Mouse (Mus musculus) liver, embryonic 15.5 days (tissue): Measurements from ENCODE around the gene Otos. TPM values are rescaled to one million over a fixed set of nuclear protein-coding genes. Genes with fewer than 3 reads are reported as not detected.

Experiments
- ATAC-seq: fragments of 200-750 bp; cut with Nextera tagmentation; 2 replicates; pipeline ENCODE4 v1.8.0; 2017; ENCODE audit warnings: moderate number of reproducible peaks, mild to moderate bottlenecking, moderate library complexity; ENCODE audit not compliant: insufficient read depth
- H3K27ac ChIP-seq: fragments of 300-500 bp; sonication (generic); replicated peaks from 2 replicates; pipeline ENCODE4 v1.5.1; 2015; ENCODE audit warnings: mild to moderate bottlenecking, inconsistent platforms
- H3K27me3 ChIP-seq: fragments of 300-500 bp; sonication (generic); 2 replicates; pipeline ENCODE4 v1.6.1; 2015; ENCODE audit warnings: mild to moderate bottlenecking, inconsistent platforms
- H3K36me3 ChIP-seq: fragments of 300-500 bp; sonication (generic); replicated peaks from 2 replicates; pipeline ENCODE4 v1.6.1; 2015; ENCODE audit warnings: moderate library complexity, mild to moderate bottlenecking, inconsistent platforms
- H3K4me1 ChIP-seq: fragments of 300-500 bp; sonication (generic); replicated peaks from 2 replicates; pipeline ENCODE4 v1.6.1; 2015; ENCODE audit warnings: inconsistent platforms
- H3K4me2 ChIP-seq: fragments of 300-500 bp; sonication (generic); 2 replicates; pipeline ENCODE4 v1.6.1; 2015; ENCODE audit warnings: moderate library complexity, mild to moderate bottlenecking, inconsistent platforms
- H3K4me3 ChIP-seq: fragments of 300-500 bp; sonication (generic); replicated peaks from 2 replicates; pipeline ENCODE4 v1.5.1; 2015; ENCODE audit warnings: mild to moderate bottlenecking, inconsistent platforms
- H3K9ac ChIP-seq: fragments of 300-500 bp; sonication (generic); 2 replicates; pipeline ENCODE4 v1.6.1; 2015; ENCODE audit warnings: moderate library complexity, mild to moderate bottlenecking, inconsistent platforms
- H3K9me3 ChIP-seq: fragments of 300-500 bp; sonication (generic); replicated peaks from 2 replicates; pipeline ENCODE4 v1.6.1; 2016; ENCODE audit warnings: inconsistent platforms
- WGBS: fragments of 180-500 bp; shearing (Covaris S2); methylation state at CpG from one replicate; pipeline ENCODE4 v1.1.7; 2015; ENCODE audit warnings: mixed read lengths; ENCODE audit not compliant: insufficient replicate concordance; 5-methylcytosine and 5-hydroxymethylcytosine counted together
- polyA plus RNA-seq: library from polyadenylated mRNA; unstranded; fragments of >200 nt; fragmentation: Nextera tagmentation; extraction: Ambion mirVana; gene quantifications from 2 replicates; pipeline ENCODE4 v1.2.1, GENCODE M21; 2015

Otos gene
- polyA plus RNA-seq, 1 experiment from 2014 or later = 0.09 TPM

- Histone ChIP-seq H3K4me3 (no peak overlapping the region), H3K36me3 (no peaks in the 10 kb centered on the region), H3K4me1 (peaks cover 12% of the 10 kb centered on the region), H3K9me3 (no peaks in the 10 kb centered on the region), H3K27me3 (no peaks in the 10 kb centered on the region), H3K9ac (no peak overlapping the region), H3K4me2 (no peak overlapping the region), H3K27ac (no peak overlapping the region)
- no peak for ATAC-seq
- 67% methylated on average over 7 of the region's 7 CpGs for WGBS
These were observed 2.0 kb downstream of the Otos start for GRCm38 (mm10) chr1:92646601-92647000.

DNA sequence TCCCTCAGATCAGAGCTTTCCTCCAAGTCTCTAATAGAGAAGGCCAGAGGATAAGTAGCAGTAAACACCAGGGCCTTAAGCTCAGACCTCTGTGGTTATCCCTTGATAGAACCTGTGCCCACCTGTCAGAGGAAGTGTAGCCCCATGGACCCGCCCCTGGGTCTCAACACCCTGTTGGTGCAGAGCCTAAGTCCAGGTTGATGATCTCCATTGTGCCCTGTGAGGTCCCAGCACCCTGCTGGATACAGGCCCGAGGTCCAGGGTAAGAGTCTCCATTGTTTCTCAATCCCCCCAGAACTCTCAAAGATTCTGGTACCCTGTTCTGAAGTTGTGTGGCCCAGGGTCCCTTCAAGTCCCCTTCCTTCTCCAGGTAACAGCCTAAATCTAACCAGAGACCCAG, 2.5 kb downstream of the Otos start:
- Histone ChIP-seq H3K27ac (no peak overlapping the region), H3K4me3 (no peak overlapping the region), H3K9me3 (no peaks in the 10 kb centered on the region), H3K36me3 (no peaks in the 10 kb centered on the region), H3K27me3 (no peaks in the 10 kb centered on the region), H3K4me2 (no peak overlapping the region), H3K9ac (no peak overlapping the region), H3K4me1 (peaks cover 14% of the 10 kb centered on the region)
- ATAC-seq = no peak
- WGBS = 38% methylated on average over 2 of the region's 2 CpGs

GRCm38 (mm10) chr1:92644916-92645315, 3.7 kb downstream of the Otos start:
- Histone ChIP-seq H3K4me1 (peaks cover 26% of the 10 kb centered on the region), H3K9me3 (no peaks in the 10 kb centered on the region), H3K27me3 (no peaks in the 10 kb centered on the region), H3K4me2 (no peak overlapping the region), H3K9ac (no peak overlapping the region), H3K36me3 (no peaks in the 10 kb centered on the region), H3K27ac (no peak overlapping the region), H3K4me3 (no peak overlapping the region)
- 71% methylated on average over 5 of the region's 5 CpGs for WGBS
- ATAC-seq = no peak

GRCm38 (mm10) chr1:92643691-92644090, 5.0 kb downstream of the Otos start:
- H3K27ac ChIP-seq = no peak overlapping the region
- no peak overlapping the region for H3K9ac ChIP-seq
- H3K9me3 ChIP-seq = no peaks in the 10 kb centered on the region
- peaks cover 5% of the 10 kb centered on the region; the same call in 1 of the 2 replicates for H3K36me3 ChIP-seq
- no peak overlapping the region for H3K4me3 ChIP-seq
- WGBS = 51% methylated on average over 4 of the region's 4 CpGs
- peaks cover 30% of the 10 kb centered on the region for H3K4me1 ChIP-seq
- H3K4me2 ChIP-seq = no peak overlapping the region
- H3K27me3 ChIP-seq = no peaks in the 10 kb centered on the region
- ATAC-seq = no peak

DNA sequence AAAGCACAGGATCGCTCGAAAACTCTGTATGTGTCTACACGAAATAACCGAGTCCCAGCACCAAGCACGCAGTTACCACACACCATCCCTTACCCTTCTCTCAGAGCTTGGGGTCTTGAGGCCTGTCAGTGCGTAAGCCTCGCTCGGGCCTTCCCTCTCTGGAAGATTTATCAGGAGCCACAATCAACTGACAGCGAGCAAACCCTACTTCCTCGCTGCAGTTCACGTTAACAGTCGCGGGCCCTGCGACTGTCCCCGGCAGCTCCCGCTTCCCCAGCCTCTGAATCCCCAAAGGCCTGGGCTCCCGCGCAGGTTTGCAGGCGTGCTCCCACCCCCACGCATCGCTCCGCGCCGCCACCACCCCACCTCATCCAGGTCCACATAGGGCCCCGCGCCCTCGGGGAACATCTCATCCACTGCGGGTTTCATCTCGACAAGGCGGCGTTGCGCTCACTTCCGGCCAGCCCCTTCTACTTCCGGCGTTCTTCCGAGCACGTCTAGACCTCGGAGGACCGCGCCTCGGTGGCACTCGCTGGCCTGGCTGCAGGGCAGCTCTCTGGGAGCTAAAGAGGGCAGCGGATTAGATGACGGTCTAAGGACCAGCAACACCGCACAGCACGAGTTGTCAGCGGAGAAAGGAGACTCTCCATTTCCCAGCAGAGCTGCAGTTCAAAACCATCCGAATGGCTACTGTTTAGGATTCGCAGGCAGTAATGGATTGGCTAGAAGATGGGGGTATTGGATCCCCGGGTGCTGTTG, 6.9 kb downstream of the Otos start, which contains the start of gene Cops9:
Gene Cops9, minus strand, starts transcription at position 472 of the 759 bp plus-strand sequence.
- peaks cover 26% of the 10 kb centered on the region for H3K4me1 ChIP-seq
- peak within 1 kb of the TSS; percentile 73 for H3K9ac ChIP-seq
- H3K4me2 ChIP-seq = peak within 1 kb of the TSS; percentile 82
- H3K27me3 ChIP-seq = no peaks in the 10 kb centered on the region
- ATAC-seq = peak; percentile 82
- no peaks in the 10 kb centered on the region for H3K9me3 ChIP-seq
- peak within 1 kb of the TSS; percentile 60; the same call in 1 of the 2 replicates for H3K27ac ChIP-seq
- H3K4me3 ChIP-seq = peak within 1 kb of the TSS; percentile 85
- H3K36me3 ChIP-seq = peaks cover 24% of the 10 kb centered on the region
- WGBS = 2% methylated on average over 50 of the region's 50 CpGs

DNA sequence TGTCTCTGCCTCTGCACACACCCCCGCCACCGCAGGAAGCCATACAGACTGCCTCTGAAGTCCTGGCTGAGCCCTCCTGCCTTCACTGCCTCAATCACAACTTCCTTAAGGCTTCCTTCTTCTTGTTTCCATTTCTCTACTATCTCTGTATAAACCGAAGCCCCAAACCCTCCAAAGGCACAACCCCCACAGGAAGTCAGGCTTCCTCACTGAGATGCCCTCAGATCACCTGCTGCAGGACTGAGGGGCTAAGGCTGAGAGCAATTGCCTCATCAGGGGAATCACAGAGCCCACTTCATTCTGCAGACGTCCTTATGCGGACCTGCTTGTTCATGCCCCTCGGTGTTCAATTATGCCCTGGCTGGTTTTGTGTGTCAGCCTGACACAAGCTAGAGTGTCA, 8.2 kb downstream of the Otos start:
- no peak overlapping the region for H3K9ac ChIP-seq
- ATAC-seq = no peak
- peak overlapping the region; percentile 82 for H3K4me2 ChIP-seq
- H3K4me3 ChIP-seq = peak overlapping the region; percentile 85
- no peaks in the 10 kb centered on the region for H3K9me3 ChIP-seq
- 33% methylated on average over 6 of the region's 6 CpGs for WGBS
- H3K27me3 ChIP-seq = no peaks in the 10 kb centered on the region
- no peak overlapping the region for H3K27ac ChIP-seq
- H3K36me3 ChIP-seq = peaks cover 35% of the 10 kb centered on the region
- H3K4me1 ChIP-seq = peaks cover 26% of the 10 kb centered on the region

- no peak overlapping the region for H3K9ac ChIP-seq
- H3K9me3 ChIP-seq = no peaks in the 10 kb centered on the region
- H3K27ac ChIP-seq = no peak overlapping the region
- H3K4me2 ChIP-seq = no peak overlapping the region
- no peaks in the 10 kb centered on the region for H3K27me3 ChIP-seq
- H3K4me1 ChIP-seq = peaks cover 26% of the 10 kb centered on the region
- ATAC-seq = no peak
- no peak overlapping the region for H3K4me3 ChIP-seq
- peaks cover 35% of the 10 kb centered on the region for H3K36me3 ChIP-seq
- WGBS = 79% methylated on average over 4 of the region's 4 CpGs
These were observed 9.9 kb downstream of the Otos start for GRCm38 (mm10) chr1:92638736-92639135.

GRCm38 (mm10) chr1:92638181-92638580, 10.5 kb downstream of the Otos start:
- 80% methylated on average over 3 of the region's 3 CpGs for WGBS
- H3K9ac ChIP-seq = no peak overlapping the region
- H3K4me1 ChIP-seq = peaks cover 26% of the 10 kb centered on the region
- H3K36me3 ChIP-seq = peaks cover 35% of the 10 kb centered on the region
- no peak overlapping the region for H3K4me2 ChIP-seq
- H3K27ac ChIP-seq = no peak overlapping the region
- no peaks in the 10 kb centered on the region for H3K9me3 ChIP-seq
- no peak for ATAC-seq
- no peaks in the 10 kb centered on the region for H3K27me3 ChIP-seq
- H3K4me3 ChIP-seq = no peak overlapping the region

GRCm38 (mm10) chr1:92637501-92638172, 11.0 kb downstream of the Otos start:
- Histone ChIP-seq H3K36me3 (peaks cover 35% of the 10 kb centered on the region), H3K9ac (no peak overlapping the region), H3K4me3 (no peak overlapping the region), H3K9me3 (no peaks in the 10 kb centered on the region), H3K4me1 (peaks cover 26% of the 10 kb centered on the region), H3K27ac (no peak overlapping the region), H3K4me2 (no peak overlapping the region), H3K27me3 (no peaks in the 10 kb centered on the region)
- ATAC-seq = no peak
- 78% methylated on average over 15 of the region's 15 CpGs for WGBS

DNA sequence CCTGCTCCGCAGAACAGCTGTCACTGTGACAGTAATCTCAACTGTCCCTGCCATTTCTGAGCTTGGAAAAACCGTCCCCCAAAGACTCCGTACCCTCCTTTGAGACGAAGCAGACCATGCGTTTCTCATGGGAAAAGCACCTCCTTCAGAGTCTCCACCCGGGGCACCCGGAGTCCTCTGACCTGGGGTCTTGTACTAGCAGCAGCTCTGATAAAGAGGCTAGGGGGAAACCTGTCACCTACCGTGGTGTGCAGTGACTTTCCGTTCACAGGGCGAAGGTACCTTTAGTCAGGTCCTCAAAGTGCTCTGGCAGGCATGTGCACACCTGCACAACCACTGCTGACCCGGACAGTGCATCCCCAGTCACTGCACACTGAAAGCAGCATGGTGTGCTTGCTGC, 12.0 kb downstream of the Otos start:
- peaks cover 19% of the 10 kb centered on the region for H3K4me1 ChIP-seq
- H3K4me2 ChIP-seq = no peak overlapping the region
- H3K4me3 ChIP-seq = no peak overlapping the region
- no peaks in the 10 kb centered on the region for H3K27me3 ChIP-seq
- no peaks in the 10 kb centered on the region for H3K9me3 ChIP-seq
- no peak for ATAC-seq
- no peak overlapping the region for H3K9ac ChIP-seq
- 82% methylated on average over 11 of the region's 11 CpGs for WGBS
- H3K27ac ChIP-seq = no peak overlapping the region
- peaks cover 35% of the 10 kb centered on the region for H3K36me3 ChIP-seq

- 72% methylated on average over 8 of the region's 8 CpGs for WGBS
- H3K36me3 ChIP-seq = peaks cover 35% of the 10 kb centered on the region
These were observed 12.6 kb downstream of the Otos start for GRCm38 (mm10) chr1:92636015-92636414.

More at GRCm38 (mm10) chr1:92636015-92636414, 12.6 kb downstream of the Otos start:
- Histone ChIP-seq H3K4me3 (no peak overlapping the region), H3K27me3 (no peaks in the 10 kb centered on the region), H3K27ac (no peak overlapping the region), H3K4me1 (peaks cover 15% of the 10 kb centered on the region), H3K4me2 (no peak overlapping the region), H3K9ac (no peak overlapping the region), H3K9me3 (no peaks in the 10 kb centered on the region)
- ATAC-seq = no peak
